Mouse (Mus musculus) inflammation-experienced regulatory T-cells, adult 6 months (primary cell): ENCODE data around the gene Mastl. TPM values are rescaled to one million over a fixed set of nuclear protein-coding genes. Genes with fewer than 3 reads are reported as not detected.

ENCODE experiments used
- polyA plus RNA-seq, 3 experiments: library from polyadenylated mRNA; unstranded; fragments of 100-300 nt; shearing (Covaris generic); gene quantifications; one replicate each; pipeline ENCODE4 v1.2.1; 2017

Mastl gene
- polyA plus RNA-seq, 3 experiments from 2014 or later, result 1.7 to 15.3 (median 2.4) TPM

Other genes starting within 250 kb of the Mastl start
- 100 to 1,000 TPM; 205 to 247 (median 244) TPM for gene Abi1, start 115.8 kb downstream of the Mastl start, polyA plus RNA-seq
- 10 to 100 TPM; 62.8 to 83.5 (median 72.0) TPM for gene Acbd5, start 87.9 kb downstream of the Mastl start, polyA plus RNA-seq
- 100 to 1,000 TPM; 123 to 136 (median 132) TPM for gene Yme1l1, start 345 bp upstream of the Mastl start, polyA plus RNA-seq
- not detected for gene 4931423N10Rik, start 51.5 kb upstream of the Mastl start, polyA plus RNA-seq
- gene Nxph2, start 165.2 kb upstream of the Mastl start, polyA plus RNA-seq, result not detected